Mouse (Mus musculus) heart, postnatal 0 days (tissue): Measurements from ENCODE around the gene Lin7b. TPM values are rescaled to one million over a fixed set of nuclear protein-coding genes. Genes with fewer than 3 reads are reported as not detected.

Source experiments
- ATAC-seq: fragments of 200-750 bp; cut with Nextera tagmentation; 2 replicates; pipeline ENCODE4 v1.8.0; 2017; ENCODE audit warnings: low read depth, moderate number of reproducible peaks, moderate library complexity; ENCODE audit not compliant: insufficient read depth
- DNase-seq: peaks from one replicate; pipeline ENCODE4 v3.0.0-alpha.2; 2016; ENCODE audit warnings: low spot score
- H3K27ac ChIP-seq: fragments of 300-500 bp; sonication (generic); 2 replicates; pipeline ENCODE4 v1.5.1; 2014; ENCODE audit warnings: low read depth, mild to moderate bottlenecking
- H3K27me3 ChIP-seq: fragments of 300-500 bp; sonication (generic); 2 replicates; pipeline ENCODE4 v1.6.1; 2014; ENCODE audit warnings: low read length, mixed read lengths; ENCODE audit not compliant: control insufficient read depth, insufficient read depth
- H3K36me3 ChIP-seq: fragments of 300-500 bp; sonication (generic); replicated peaks from 2 replicates; pipeline ENCODE4 v1.6.1; 2014; ENCODE audit warnings: low read length, mixed read lengths; ENCODE audit not compliant: control insufficient read depth, insufficient read depth
- H3K4me1 ChIP-seq: fragments of 300-500 bp; sonication (generic); 2 replicates; pipeline ENCODE4 v1.6.1; 2014; ENCODE audit warnings: antibody characterized with exemption; ENCODE audit not compliant: control insufficient read depth, insufficient read depth
- H3K4me2 ChIP-seq: fragments of 300-500 bp; sonication (generic); 2 replicates; pipeline ENCODE4 v1.6.1; 2014; ENCODE audit warnings: low read depth, mild to moderate bottlenecking, low read length, moderate library complexity
- H3K4me3 ChIP-seq: fragments of 300-500 bp; sonication (generic); 2 replicates; pipeline ENCODE4 v1.5.1; 2014; ENCODE audit warnings: low read depth, low read length
- H3K9ac ChIP-seq: fragments of 300-500 bp; sonication (generic); replicated peaks from 2 replicates; pipeline ENCODE4 v1.6.1; 2014; ENCODE audit warnings: low read depth, low read length, mixed read lengths
- H3K9me3 ChIP-seq: fragments of 300-500 bp; sonication (generic); replicated peaks from 2 replicates; pipeline ENCODE4 v1.6.1; 2016; ENCODE audit warnings: low read length; ENCODE audit not compliant: control insufficient read depth
- CTCF ChIP-seq: IDR thresholded peaks from 2 replicates; pipeline ENCODE4 v1.5.1; 2016; ENCODE audit warnings: antibody characterized with exemption, control low read depth, low read depth
- EP300 ChIP-seq: IDR thresholded peaks from 2 replicates; pipeline ENCODE4 v1.6.1; 2016; ENCODE audit warnings: antibody characterized with exemption, low read depth
- WGBS: fragments of 180-500 bp; shearing (Covaris S2); extraction: QIAGEN DNeasy Blood & Tissue Kit; methylation state at CpG from one replicate; pipeline ENCODE4 v1.1.7; 2014; 5-methylcytosine and 5-hydroxymethylcytosine counted together
- polyA plus RNA-seq: library from polyadenylated mRNA; unstranded; fragments of >200 nt; fragmentation: Nextera tagmentation; extraction: Ambion mirVana; gene quantifications from 2 replicates; pipeline ENCODE4 v1.2.1, GENCODE M21; 2015
- total RNA-seq: library from RNA; depleted of rRNA; stranded (reverse); fragments of >200 nt; gene quantifications from 2 replicates; pipeline ENCODE4 v1.2.3, GENCODE M21; 2014; ENCODE audit warnings: low replicate concordance

Lin7b gene
- total and polyA plus RNA-seq, 2 experiments from 2014 or later = 0.46 to 2.3 TPM

GRCm38 (mm10) chr7:45340669-45341068 lies 29.7 kb downstream of the Lin7b start:
- WGBS = under 1% methylated on average over 11 of the region's 11 CpGs
- no peak for ATAC-seq
- TF ChIP-seq CTCF (no peak), EP300 (no peak)
- Histone ChIP-seq H3K4me2 (peak overlapping the region; percentile 94), H3K27me3 (no peaks in the 10 kb centered on the region; the same call in 1 of the 2 replicates), H3K4me1 (peaks cover 42% of the 10 kb centered on the region), H3K36me3 (no peaks in the 10 kb centered on the region), H3K4me3 (peak overlapping the region; percentile 53), H3K9me3 (no peaks in the 10 kb centered on the region), H3K27ac (no peak overlapping the region), H3K9ac (no peak overlapping the region)
- peak; percentile 35 for DNase-seq

- Histone ChIP-seq H3K4me2 (peak overlapping the region; percentile 94), H3K9ac (peak overlapping the region; percentile 40; the same call in 1 of the 2 replicates), H3K4me1 (peaks cover 42% of the 10 kb centered on the region), H3K27me3 (no peaks in the 10 kb centered on the region; the same call in 1 of the 2 replicates), H3K9me3 (no peaks in the 10 kb centered on the region), H3K27ac (no peak overlapping the region), H3K4me3 (peak overlapping the region; percentile 53), H3K36me3 (no peaks in the 10 kb centered on the region)
- TF ChIP-seq EP300 (no peak), CTCF (no peak)
- no peak for ATAC-seq
- DNase-seq = no peak
- 2% methylated on average over 11 of the region's 11 CpGs for WGBS
Observed at GRCm38 (mm10) chr7:45340066-45340442, 30.3 kb downstream of the Lin7b start.

GRCm38 (mm10) chr7:45339410-45340065 lies 30.8 kb downstream of the Lin7b start:
- no peaks in the 10 kb centered on the region; the same call in 1 of the 2 replicates for H3K27me3 ChIP-seq
- peak overlapping the region; percentile 53 for H3K4me3 ChIP-seq
- peaks cover 42% of the 10 kb centered on the region for H3K4me1 ChIP-seq
- no peaks in the 10 kb centered on the region for H3K9me3 ChIP-seq
- H3K27ac ChIP-seq = no peak overlapping the region
- peak overlapping the region; percentile 40 for H3K9ac ChIP-seq
- TF ChIP-seq CTCF = peak; percentile 26
- TF ChIP-seq EP300 = no peak
- ATAC-seq = peak; percentile 52
- peak; percentile 60 for DNase-seq
- 1% methylated on average over 37 of the region's 39 CpGs for WGBS
- H3K4me2 ChIP-seq = peak overlapping the region; percentile 94
- no peaks in the 10 kb centered on the region for H3K36me3 ChIP-seq

- H3K4me1 ChIP-seq = peaks cover 46% of the 10 kb centered on the region
- no peaks in the 10 kb centered on the region for H3K36me3 ChIP-seq
- no peaks in the 10 kb centered on the region; the same call in 1 of the 2 replicates for H3K27me3 ChIP-seq
- 8% methylated on average over 14 of the region's 14 CpGs for WGBS
- peak overlapping the region; percentile 94 for H3K4me2 ChIP-seq
- no peak overlapping the region for H3K27ac ChIP-seq
- no peak for DNase-seq
- peak overlapping the region; percentile 32 for H3K4me3 ChIP-seq
- no peak for ATAC-seq
- H3K9ac ChIP-seq = no peak overlapping the region
- no peak for TF ChIP-seq EP300
- no peak for TF ChIP-seq CTCF
- no peaks in the 10 kb centered on the region for H3K9me3 ChIP-seq
Observed at GRCm38 (mm10) chr7:45338161-45338911, 32.0 kb downstream of the Lin7b start.

- Histone ChIP-seq H3K4me3 (peak overlapping the region; percentile 32), H3K4me2 (peak overlapping the region; percentile 94), H3K4me1 (peaks cover 48% of the 10 kb centered on the region), H3K9me3 (no peaks in the 10 kb centered on the region), H3K9ac (no peak overlapping the region), H3K27me3 (no peaks in the 10 kb centered on the region; the same call in 1 of the 2 replicates), H3K27ac (no peak overlapping the region), H3K36me3 (no peaks in the 10 kb centered on the region)
- no peak for ATAC-seq
- 14% methylated on average over 4 of the region's 4 CpGs for WGBS
- TF ChIP-seq CTCF = no peak
- DNase-seq = no peak
Observed at GRCm38 (mm10) chr7:45337469-45337868, 32.9 kb downstream of the Lin7b start.
